Mouse (Mus musculus): Measurements from ENCODE around the gene Grin2d. TPM values are rescaled to one million over a fixed set of nuclear protein-coding genes. Genes with fewer than 3 reads are reported as not detected.
A peak's percentile ranks its signal among the peaks of the same experiment; 100 is the strongest.

The Grin2d gene
- polyA plus RNA-seq, 1 experiment from 2014 or later, result 0.05 TPM

DNA sequence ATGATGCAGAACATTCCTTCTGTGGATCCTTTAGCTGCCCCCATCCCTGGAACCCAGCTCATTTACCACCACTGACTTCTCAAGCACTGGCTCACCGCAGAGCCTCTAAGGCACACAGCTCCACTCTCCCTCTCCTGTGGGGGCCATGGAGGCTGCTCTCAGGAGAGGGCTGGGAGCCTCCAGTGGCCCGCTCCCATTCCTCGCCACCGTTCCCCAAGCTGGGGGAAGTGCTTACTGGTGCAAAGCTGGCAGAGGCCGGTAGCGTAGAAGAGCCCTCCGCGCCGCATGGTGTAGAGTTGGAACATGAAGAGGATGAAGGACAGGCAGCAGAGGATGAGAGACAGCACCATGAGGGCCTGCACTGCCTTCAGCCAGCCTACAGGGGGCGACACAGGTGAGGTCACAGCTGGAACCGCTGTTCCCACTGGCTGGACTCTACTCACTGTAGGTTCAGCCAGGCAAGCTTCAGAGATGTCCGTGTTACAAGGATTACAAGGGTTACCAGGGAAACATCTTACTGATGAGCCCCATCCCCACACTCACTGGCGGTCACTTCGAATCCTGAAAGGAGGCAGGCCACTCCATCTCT lies 41.0 kb upstream of the Grin2d start:
- Histone ChIP-seq H3K9me3 (replicated peaks; ENCODE audit: control insufficient read depth, low read length) (no peaks in the 10 kb centered on the region), H3K27me3 (ENCODE audit: control insufficient read depth, insufficient read depth, low read depth, low read length) (no peaks in the 10 kb centered on the region), H3K9ac (ENCODE audit: low read depth, low read length) (no peak overlapping the region), H3K36me3 (ENCODE audit: control insufficient read depth, insufficient read depth) (no peaks in the 10 kb centered on the region), H3K4me3 (ENCODE audit: low read depth, low read length) (no peak overlapping the region), H3K4me1 (ENCODE audit: control insufficient read depth, low read depth, low read length) (peaks cover 59% of the 10 kb centered on the region), H3K4me2 (ENCODE audit: low read depth, low read length) (0 out of 2 replicates have a peak overlapping the region, but pooled peaks have one; percentile 69), H3K27ac (ENCODE audit: low read length) (no peak overlapping the region)
- WGBS (ENCODE audit: insufficient replicate concordance), result 72% methylated on average over 14 of the region's 14 CpGs
- no peak for ATAC-seq (ENCODE audit: low read depth)

DNA sequence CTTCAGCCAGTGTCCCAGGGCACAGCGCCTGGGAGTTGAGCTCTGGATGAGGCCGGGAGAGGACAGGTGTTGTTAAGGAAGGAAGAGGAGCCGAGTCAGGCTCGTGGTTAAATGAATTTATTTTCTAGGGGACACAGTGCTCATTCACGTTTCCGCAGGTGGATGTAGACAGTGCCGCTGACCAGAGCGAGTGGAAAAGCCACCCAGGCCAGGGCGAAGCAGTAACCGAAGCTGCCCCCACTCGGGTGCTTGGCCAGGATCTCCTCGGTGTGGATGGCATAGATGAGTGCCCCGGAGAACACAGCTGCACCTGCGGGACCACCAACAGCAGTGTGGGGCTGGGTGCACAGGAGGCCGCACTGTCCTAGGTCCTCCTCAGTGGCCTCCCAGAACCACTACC lies 39.7 kb upstream of the Grin2d start:
- Histone ChIP-seq H3K27ac (ENCODE audit: low read length) (no peak overlapping the region), H3K4me2 (ENCODE audit: low read depth, low read length) (no peak overlapping the region), H3K9me3 (replicated peaks; ENCODE audit: control insufficient read depth, low read length) (no peaks in the 10 kb centered on the region), H3K36me3 (ENCODE audit: control insufficient read depth, insufficient read depth) (no peaks in the 10 kb centered on the region), H3K9ac (ENCODE audit: low read depth, low read length) (no peak overlapping the region), H3K4me3 (ENCODE audit: low read depth, low read length) (no peak overlapping the region), H3K4me1 (ENCODE audit: control insufficient read depth, low read depth, low read length) (peaks cover 50% of the 10 kb centered on the region), H3K27me3 (ENCODE audit: control insufficient read depth, insufficient read depth, low read depth, low read length) (no peaks in the 10 kb centered on the region)
- 77% methylated on average over 15 of the region's 15 CpGs for WGBS (ENCODE audit: insufficient replicate concordance)
- ATAC-seq (ENCODE audit: low read depth), result no peak

DNA sequence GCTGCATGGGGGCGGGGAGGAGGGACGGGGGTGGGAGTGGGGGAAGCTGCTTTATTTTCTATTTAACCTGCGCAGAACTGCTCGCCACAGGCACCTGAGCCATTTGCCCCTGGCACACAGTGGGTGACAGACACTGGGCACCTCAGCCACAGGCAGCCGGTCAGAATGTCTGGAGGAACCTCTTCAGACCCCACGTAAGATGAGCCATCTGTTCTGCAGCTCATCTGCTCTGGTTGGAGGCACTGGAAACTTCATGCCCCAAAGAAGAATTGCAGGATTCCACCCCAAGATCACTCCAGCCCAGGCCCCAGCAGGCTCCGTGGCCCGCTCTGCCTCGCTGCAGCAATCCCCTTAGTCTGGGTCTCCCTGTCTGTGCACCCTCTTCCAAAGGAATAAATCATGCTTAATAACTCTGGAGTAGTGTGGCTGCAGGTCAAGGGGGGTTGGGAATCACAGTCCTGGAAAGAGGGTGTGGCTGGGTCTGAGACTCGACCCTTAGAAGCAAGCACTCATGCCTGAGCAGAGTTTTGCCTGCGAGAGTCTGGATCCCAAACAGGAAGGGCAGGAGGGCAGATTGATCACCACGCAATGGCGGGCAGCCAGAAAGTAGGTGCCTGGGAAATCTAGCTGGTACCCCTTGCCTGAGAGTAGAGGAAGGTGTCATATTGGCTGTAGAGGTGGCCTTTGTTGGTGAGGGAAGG lies 39.0 kb upstream of the Grin2d start:
- ATAC-seq (ENCODE audit: low read depth), result no peak
- no peaks in the 10 kb centered on the region for H3K36me3 ChIP-seq (ENCODE audit: control insufficient read depth, insufficient read depth)
- peak overlapping the region; percentile 56 for H3K4me2 ChIP-seq (ENCODE audit: low read depth, low read length)
- H3K9ac ChIP-seq (ENCODE audit: low read depth, low read length), result 0 out of 2 replicates have a peak overlapping the region, but pooled peaks have one; percentile 38
- H3K9me3 ChIP-seq (replicated peaks; ENCODE audit: control insufficient read depth, low read length), result no peaks in the 10 kb centered on the region
- no peak overlapping the region for H3K27ac ChIP-seq (ENCODE audit: low read length)
- H3K4me3 ChIP-seq (ENCODE audit: low read depth, low read length), result no peak overlapping the region
- H3K4me1 ChIP-seq (ENCODE audit: control insufficient read depth, low read depth, low read length), result peaks cover 42% of the 10 kb centered on the region
- 38% methylated on average over 13 of the region's 13 CpGs for WGBS (ENCODE audit: insufficient replicate concordance)
- H3K27me3 ChIP-seq (ENCODE audit: control insufficient read depth, insufficient read depth, low read depth, low read length), result no peaks in the 10 kb centered on the region

DNA sequence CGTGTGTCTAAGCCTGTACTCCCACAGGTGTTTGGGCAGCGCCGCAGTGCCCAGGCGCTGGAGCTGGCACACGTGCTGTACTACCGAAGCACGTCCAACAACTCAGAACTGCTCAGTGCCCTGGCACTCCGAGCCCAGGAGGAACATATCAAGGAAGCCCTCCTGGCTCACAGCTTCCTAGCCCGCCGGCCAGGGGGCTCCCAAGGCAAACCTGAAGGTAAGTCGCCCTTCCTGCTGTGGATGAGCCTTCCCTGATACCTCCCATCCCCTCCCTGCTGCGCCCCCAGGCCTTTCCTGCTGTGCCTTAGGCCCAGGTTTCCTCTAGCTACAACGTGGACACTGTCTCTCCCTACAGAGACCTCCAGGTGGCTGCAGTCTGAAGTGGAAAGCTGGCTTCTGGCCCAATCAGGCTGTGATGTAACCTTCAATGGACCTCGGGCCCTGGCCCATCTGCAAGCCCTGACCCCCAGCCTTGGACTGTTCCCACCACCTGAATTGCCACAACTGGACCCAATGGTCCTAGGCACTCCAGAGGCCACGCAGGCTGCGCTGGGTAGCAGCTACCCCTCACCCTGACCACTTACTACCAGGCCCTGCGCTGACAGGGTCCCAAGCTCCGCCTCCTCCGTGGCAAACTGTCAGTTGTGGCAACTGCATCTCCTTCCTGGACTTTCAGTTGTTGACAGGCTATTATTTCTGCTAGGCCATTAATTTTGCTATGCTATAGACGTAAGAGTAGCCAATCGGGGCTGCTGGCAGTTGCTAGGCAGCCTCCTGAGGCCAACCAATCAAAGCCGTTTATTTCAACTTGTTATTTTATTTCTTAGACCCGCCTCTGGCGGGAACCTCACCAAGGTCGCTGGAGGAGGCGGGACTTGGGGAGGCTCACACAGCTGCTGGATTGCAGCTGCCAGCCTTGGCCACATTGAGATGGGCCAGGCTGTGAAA lies 38.2 kb upstream of the Grin2d start:
- H3K4me2 ChIP-seq (ENCODE audit: low read depth, low read length), result peak overlapping the region; percentile 56
- H3K27me3 ChIP-seq (ENCODE audit: control insufficient read depth, insufficient read depth, low read depth, low read length), result no peaks in the 10 kb centered on the region
- H3K4me3 ChIP-seq (ENCODE audit: low read depth, low read length), result peak overlapping the region; percentile 55
- H3K36me3 ChIP-seq (ENCODE audit: control insufficient read depth, insufficient read depth), result no peaks in the 10 kb centered on the region
- WGBS (ENCODE audit: insufficient replicate concordance), result 37% methylated on average over 26 of the region's 26 CpGs
- peak overlapping the region; percentile 21 for H3K27ac ChIP-seq (ENCODE audit: low read length)
- peak; percentile 67 for ATAC-seq (ENCODE audit: low read depth)
- H3K9me3 ChIP-seq (replicated peaks; ENCODE audit: control insufficient read depth, low read length), result no peaks in the 10 kb centered on the region
- H3K9ac ChIP-seq (ENCODE audit: low read depth, low read length), result peak overlapping the region; percentile 48
- peaks cover 35% of the 10 kb centered on the region for H3K4me1 ChIP-seq (ENCODE audit: control insufficient read depth, low read depth, low read length)

DNA sequence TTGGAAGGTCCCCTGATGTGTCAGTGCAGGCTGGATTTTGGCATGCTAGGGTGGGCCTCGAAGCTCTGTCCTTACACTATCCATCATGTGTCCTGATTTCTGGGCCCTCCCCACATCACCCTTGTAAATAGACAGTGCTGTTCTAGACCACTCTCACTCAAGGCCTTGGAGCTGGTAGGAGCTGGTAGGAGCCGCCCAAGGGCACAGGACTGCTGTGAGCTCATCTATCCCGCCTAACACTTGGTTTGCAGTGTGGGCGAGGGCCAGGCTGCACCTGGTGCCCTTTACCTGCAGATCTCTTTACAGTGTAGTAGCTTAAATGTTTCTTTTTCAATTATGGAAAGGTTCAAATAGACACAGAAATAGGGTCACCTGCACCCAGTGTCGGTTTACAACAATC lies 36.8 kb upstream of the Grin2d start:
- no peak for ATAC-seq (ENCODE audit: low read depth)
- WGBS (ENCODE audit: insufficient replicate concordance), result 66% methylated on average over 5 of the region's 5 CpGs
- H3K4me1 ChIP-seq (ENCODE audit: control insufficient read depth, low read depth, low read length), result peaks cover 22% of the 10 kb centered on the region
- H3K36me3 ChIP-seq (ENCODE audit: control insufficient read depth, insufficient read depth), result peaks cover 1% of the 10 kb centered on the region
- H3K4me3 ChIP-seq (ENCODE audit: low read depth, low read length), result no peak overlapping the region
- no peak overlapping the region for H3K27ac ChIP-seq (ENCODE audit: low read length)
- H3K9me3 ChIP-seq (replicated peaks; ENCODE audit: control insufficient read depth, low read length), result no peaks in the 10 kb centered on the region
- H3K9ac ChIP-seq (ENCODE audit: low read depth, low read length), result no peak overlapping the region
- no peak overlapping the region for H3K4me2 ChIP-seq (ENCODE audit: low read depth, low read length)
- no peaks in the 10 kb centered on the region for H3K27me3 ChIP-seq (ENCODE audit: control insufficient read depth, insufficient read depth, low read depth, low read length)

DNA sequence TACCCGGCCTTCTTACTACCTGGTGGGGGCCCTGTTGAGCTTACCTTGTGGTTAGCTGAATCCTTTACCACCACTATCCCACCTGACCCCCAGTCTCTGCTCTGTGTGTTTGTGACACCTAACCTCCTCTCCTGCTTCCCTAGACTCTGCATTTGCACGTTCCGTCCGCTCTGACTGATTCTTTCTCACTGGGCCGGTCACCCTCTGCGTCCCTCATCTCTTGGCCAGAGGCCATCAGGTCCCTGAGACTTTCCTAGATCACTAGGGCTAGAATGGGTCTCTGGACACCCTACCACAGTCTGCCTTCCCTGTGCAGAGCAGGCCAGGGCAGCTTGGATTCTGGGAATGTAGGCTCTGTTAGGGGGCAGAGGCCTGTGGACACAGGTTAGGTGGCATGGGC lies 35.9 kb upstream of the Grin2d start:
- WGBS (ENCODE audit: insufficient replicate concordance), result 77% methylated on average over 6 of the region's 6 CpGs
- ATAC-seq (ENCODE audit: low read depth), result no peak
- Histone ChIP-seq H3K27ac (ENCODE audit: low read length) (no peak overlapping the region), H3K36me3 (ENCODE audit: control insufficient read depth, insufficient read depth) (peaks cover 9% of the 10 kb centered on the region), H3K9ac (ENCODE audit: low read depth, low read length) (no peak overlapping the region), H3K27me3 (ENCODE audit: control insufficient read depth, insufficient read depth, low read depth, low read length) (no peaks in the 10 kb centered on the region), H3K4me2 (ENCODE audit: low read depth, low read length) (no peak overlapping the region), H3K4me3 (ENCODE audit: low read depth, low read length) (no peak overlapping the region), H3K9me3 (replicated peaks; ENCODE audit: control insufficient read depth, low read length) (no peaks in the 10 kb centered on the region), H3K4me1 (ENCODE audit: control insufficient read depth, low read depth, low read length) (peaks cover 15% of the 10 kb centered on the region)

DNA sequence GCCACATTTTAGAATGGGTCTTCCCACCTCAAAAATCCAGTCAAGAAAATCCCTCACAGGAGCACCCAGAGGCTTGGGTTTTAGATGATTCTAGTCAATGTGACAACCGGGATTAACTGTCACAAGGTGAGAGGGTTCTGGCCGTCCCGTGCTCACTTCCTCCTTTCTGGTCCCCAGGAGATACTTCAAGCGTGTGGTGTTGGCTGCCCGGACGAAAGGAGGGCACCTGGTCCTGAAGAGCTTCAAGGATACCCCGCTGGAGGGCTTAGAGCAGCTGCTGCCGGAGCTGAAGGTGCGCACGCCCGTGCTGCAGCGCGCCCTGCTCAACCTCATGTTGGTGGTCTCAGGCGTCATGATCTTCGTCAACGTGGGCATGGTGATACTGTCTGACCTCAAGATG lies 31.0 kb upstream of the Grin2d start:
- no peak for ATAC-seq (ENCODE audit: low read depth)
- H3K27ac ChIP-seq (ENCODE audit: low read length), result no peak overlapping the region
- H3K4me3 ChIP-seq (ENCODE audit: low read depth, low read length), result no peak overlapping the region
- no peak overlapping the region for H3K4me2 ChIP-seq (ENCODE audit: low read depth, low read length)
- no peak overlapping the region for H3K9ac ChIP-seq (ENCODE audit: low read depth, low read length)
- H3K9me3 ChIP-seq (replicated peaks; ENCODE audit: control insufficient read depth, low read length), result no peaks in the 10 kb centered on the region
- H3K27me3 ChIP-seq (ENCODE audit: control insufficient read depth, insufficient read depth, low read depth, low read length), result no peaks in the 10 kb centered on the region
- WGBS (ENCODE audit: insufficient replicate concordance), result 80% methylated on average over 16 of the region's 16 CpGs
- H3K4me1 ChIP-seq (ENCODE audit: control insufficient read depth, low read depth, low read length), result no peaks in the 10 kb centered on the region
- H3K36me3 ChIP-seq (ENCODE audit: control insufficient read depth, insufficient read depth), result peaks cover 9% of the 10 kb centered on the region

DNA sequence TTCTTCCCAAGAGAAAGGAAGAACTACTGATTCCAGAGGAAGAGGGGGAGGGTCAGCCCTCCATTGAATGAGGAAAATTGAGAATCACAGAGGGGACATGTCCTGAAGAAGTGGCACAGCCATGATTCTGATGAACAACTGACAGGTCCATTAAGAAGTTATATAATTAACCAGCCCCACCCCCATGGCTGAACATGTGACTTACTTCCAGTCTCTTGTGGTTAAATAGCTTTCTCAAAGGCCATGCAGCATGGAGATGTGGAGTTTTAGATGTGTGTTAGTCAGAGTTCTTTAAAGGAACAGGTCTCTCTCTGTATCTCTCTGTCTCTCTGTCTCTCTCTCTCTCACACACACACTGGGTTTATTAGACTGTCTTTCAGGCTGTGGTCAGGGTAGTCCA lies 30.2 kb upstream of the Grin2d start:
- H3K36me3 ChIP-seq (ENCODE audit: control insufficient read depth, insufficient read depth), result peaks cover 9% of the 10 kb centered on the region
- H3K9me3 ChIP-seq (replicated peaks; ENCODE audit: control insufficient read depth, low read length), result peaks cover 4% of the 10 kb centered on the region; the same call in 1 of the 2 replicates

More for the DNA sequence above, 30.2 kb upstream of the Grin2d start:
- Histone ChIP-seq H3K27me3 (ENCODE audit: control insufficient read depth, insufficient read depth, low read depth, low read length) (no peaks in the 10 kb centered on the region), H3K4me3 (ENCODE audit: low read depth, low read length) (no peak overlapping the region), H3K9ac (ENCODE audit: low read depth, low read length) (no peak overlapping the region), H3K27ac (ENCODE audit: low read length) (no peak overlapping the region), H3K4me1 (ENCODE audit: control insufficient read depth, low read depth, low read length) (no peaks in the 10 kb centered on the region), H3K4me2 (ENCODE audit: low read depth, low read length) (no peak overlapping the region)
- no peak for ATAC-seq (ENCODE audit: low read depth)

Data from liver, embryonic 16.5 days (tissue).